Mouse (Mus musculus) heart, embryonic 13.5 days (tissue): ENCODE measurements around the gene Hjurp. TPM values are rescaled to one million over a fixed set of nuclear protein-coding genes. Genes with fewer than 3 reads are reported as not detected.

Source experiments
- ATAC-seq: fragments of 200-750 bp; cut with Nextera tagmentation; 2 replicates; pipeline ENCODE4 v1.8.0; 2017; ENCODE audit warnings: moderate TSS enrichment; ENCODE audit not compliant: insufficient number of reproducible peaks, low FRiP score, low TSS enrichment; ENCODE audit errors: extremely low read depth
- H3K27ac ChIP-seq: fragments of 300-500 bp; sonication (generic); replicated peaks from 2 replicates; pipeline ENCODE4 v1.5.1; 2015; ENCODE audit warnings: moderate library complexity, mild to moderate bottlenecking, inconsistent platforms
- H3K27me3 ChIP-seq: fragments of 300-500 bp; sonication (generic); replicated peaks from 2 replicates; pipeline ENCODE4 v1.6.1; 2015; ENCODE audit warnings: mild to moderate bottlenecking, inconsistent platforms
- H3K36me3 ChIP-seq: fragments of 300-500 bp; sonication (generic); 2 replicates; pipeline ENCODE4 v1.6.1; 2015; ENCODE audit warnings: mild to moderate bottlenecking, inconsistent platforms
- H3K4me1 ChIP-seq: fragments of 300-500 bp; sonication (generic); 2 replicates; pipeline ENCODE4 v1.6.1; 2015; ENCODE audit warnings: inconsistent platforms
- H3K4me2 ChIP-seq: fragments of 300-500 bp; sonication (generic); 2 replicates; pipeline ENCODE4 v1.6.1; 2015; ENCODE audit warnings: inconsistent platforms, mild to moderate bottlenecking, moderate library complexity
- H3K4me3 ChIP-seq: fragments of 300-500 bp; sonication (generic); 2 replicates; pipeline ENCODE4 v1.5.1; 2015; ENCODE audit warnings: moderate library complexity, mild to moderate bottlenecking, inconsistent platforms
- H3K9ac ChIP-seq: fragments of 300-500 bp; sonication (generic); 2 replicates; pipeline ENCODE4 v1.6.1; 2015; ENCODE audit warnings: inconsistent platforms, mild to moderate bottlenecking, moderate library complexity
- H3K9me3 ChIP-seq: fragments of 300-500 bp; sonication (generic); 2 replicates; pipeline ENCODE4 v1.6.1; 2016; ENCODE audit warnings: inconsistent platforms
- WGBS: fragments of 180-500 bp; shearing (Covaris S2); methylation state at CpG from one replicate; pipeline ENCODE4 v1.1.7; 2015; ENCODE audit warnings: mixed read lengths; 5-methylcytosine and 5-hydroxymethylcytosine counted together
- polyA plus RNA-seq: library from polyadenylated mRNA; unstranded; fragments of >200 nt; fragmentation: Nextera tagmentation; extraction: Ambion mirVana; gene quantifications from 2 replicates; pipeline ENCODE4 v1.2.1, GENCODE M21; 2015

Gene Hjurp
- polyA plus RNA-seq, 1 experiment from 2014 or later: 102 TPM

DNA sequence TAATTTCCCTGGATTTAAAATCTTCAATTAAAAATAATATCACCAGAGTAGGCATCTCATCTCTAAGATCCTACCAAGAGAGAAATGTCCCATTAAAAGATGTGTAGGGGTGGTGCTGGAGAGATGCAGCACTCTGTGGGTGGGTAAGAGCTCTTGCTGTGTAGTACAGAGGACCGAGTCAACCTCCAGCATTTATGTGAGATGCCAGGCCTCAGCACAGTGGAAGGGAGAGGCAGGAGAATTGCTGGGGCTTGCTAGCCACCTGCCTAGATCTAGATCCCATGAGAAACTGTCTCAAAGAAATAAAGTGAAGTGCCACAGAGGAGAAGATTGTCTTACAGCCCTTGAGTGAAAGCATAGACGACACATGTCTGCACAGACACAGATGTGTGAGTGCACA, 60.9 kb downstream of the Hjurp start:
- 51% methylated on average over 2 of the region's 2 CpGs for WGBS
- peaks cover 44% of the 10 kb centered on the region for H3K9me3 ChIP-seq

DNA sequence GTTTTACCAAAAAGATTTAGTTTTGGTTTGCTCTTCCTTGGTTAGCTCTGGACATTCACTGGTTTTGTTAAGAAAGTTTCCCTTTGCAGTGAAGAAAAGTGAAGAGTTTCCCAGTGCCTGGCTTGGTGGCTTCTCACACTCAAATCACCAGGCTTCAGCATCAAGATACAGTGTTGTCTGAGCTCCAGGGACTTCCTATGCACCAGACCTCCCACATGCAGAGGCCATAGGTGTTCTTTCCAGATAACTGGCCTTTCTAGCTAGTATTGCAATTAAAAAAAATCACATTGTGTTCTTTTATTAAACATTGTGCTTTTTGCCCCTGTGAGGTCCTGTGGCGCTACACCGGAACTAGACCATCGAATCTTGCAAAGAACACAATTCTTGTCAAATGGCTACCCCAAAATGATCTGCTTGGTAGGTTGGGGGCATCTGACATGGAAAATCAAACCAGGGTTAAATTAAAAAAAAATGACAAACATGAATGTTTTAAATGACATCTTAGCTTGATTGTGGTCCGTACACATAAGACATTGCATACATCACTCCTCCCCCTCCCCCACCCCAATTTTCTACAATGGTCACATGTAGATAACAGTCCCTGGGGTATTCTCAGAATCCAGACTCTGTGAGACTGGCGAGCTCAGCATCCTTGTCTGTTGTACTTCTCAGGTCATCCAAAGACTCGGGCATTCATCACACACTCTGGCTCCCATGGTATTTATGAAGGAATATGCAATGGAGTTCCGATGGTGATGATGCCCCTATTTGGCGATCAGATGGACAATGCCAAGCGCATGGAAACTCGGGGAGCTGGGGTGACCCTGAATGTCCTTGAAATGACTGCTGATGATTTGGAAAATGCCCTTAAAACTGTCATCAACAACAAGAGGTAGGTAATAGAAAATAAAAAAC, 61.7 kb downstream of the Hjurp start:
- ATAC-seq: no peak
- H3K9me3 ChIP-seq: peaks cover 48% of the 10 kb centered on the region

More for the DNA sequence above, 60.9 kb downstream of the Hjurp start:
- no peak overlapping the region for H3K4me2 ChIP-seq
- no peaks in the 10 kb centered on the region for H3K36me3 ChIP-seq
- H3K4me3 ChIP-seq: no peak overlapping the region
- H3K4me1 ChIP-seq: no peaks in the 10 kb centered on the region
- H3K9ac ChIP-seq: no peak overlapping the region
- ATAC-seq: no peak
- H3K27me3 ChIP-seq: no peaks in the 10 kb centered on the region
- no peak overlapping the region for H3K27ac ChIP-seq

DNA sequence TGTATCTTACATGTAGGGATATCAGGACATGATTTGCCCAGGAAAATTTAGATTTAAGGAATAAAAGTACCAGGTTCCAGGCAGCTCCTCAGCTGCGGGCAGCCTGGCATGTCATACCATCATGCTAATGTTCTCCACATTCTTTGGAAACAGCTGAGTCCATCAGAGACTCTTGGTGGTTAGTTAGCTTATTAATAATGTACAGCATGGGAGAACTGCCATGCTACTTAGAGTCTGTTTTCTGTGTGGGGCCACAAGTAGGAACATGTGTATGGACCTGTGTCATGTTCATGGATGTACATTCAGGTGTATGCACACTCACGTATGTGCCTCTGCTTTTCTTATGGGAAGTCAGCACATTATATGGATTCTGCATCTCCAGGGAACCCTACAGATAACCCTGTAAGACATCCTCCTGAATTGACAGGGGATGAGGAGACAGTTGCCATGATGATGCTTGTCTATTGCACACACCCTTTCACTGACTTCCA, 62.9 kb downstream of the Hjurp start:
- Histone ChIP-seq H3K27ac (no peak overlapping the region), H3K9me3 (peaks cover 48% of the 10 kb centered on the region), H3K4me1 (no peaks in the 10 kb centered on the region), H3K9ac (no peak overlapping the region), H3K4me2 (no peak overlapping the region), H3K4me3 (no peak overlapping the region), H3K27me3 (no peaks in the 10 kb centered on the region), H3K36me3 (no peaks in the 10 kb centered on the region)
- 62% methylated on average over 2 of the region's 2 CpGs for WGBS
- ATAC-seq: no peak

More for the DNA sequence above, 61.7 kb downstream of the Hjurp start:
- no peak overlapping the region for H3K4me3 ChIP-seq
- H3K9ac ChIP-seq: no peak overlapping the region
- no peaks in the 10 kb centered on the region for H3K36me3 ChIP-seq
- no peaks in the 10 kb centered on the region for H3K27me3 ChIP-seq
- no peak overlapping the region for H3K27ac ChIP-seq
- WGBS: 62% methylated on average over 10 of the region's 10 CpGs
- H3K4me1 ChIP-seq: no peaks in the 10 kb centered on the region
- H3K4me2 ChIP-seq: no peak overlapping the region

DNA sequence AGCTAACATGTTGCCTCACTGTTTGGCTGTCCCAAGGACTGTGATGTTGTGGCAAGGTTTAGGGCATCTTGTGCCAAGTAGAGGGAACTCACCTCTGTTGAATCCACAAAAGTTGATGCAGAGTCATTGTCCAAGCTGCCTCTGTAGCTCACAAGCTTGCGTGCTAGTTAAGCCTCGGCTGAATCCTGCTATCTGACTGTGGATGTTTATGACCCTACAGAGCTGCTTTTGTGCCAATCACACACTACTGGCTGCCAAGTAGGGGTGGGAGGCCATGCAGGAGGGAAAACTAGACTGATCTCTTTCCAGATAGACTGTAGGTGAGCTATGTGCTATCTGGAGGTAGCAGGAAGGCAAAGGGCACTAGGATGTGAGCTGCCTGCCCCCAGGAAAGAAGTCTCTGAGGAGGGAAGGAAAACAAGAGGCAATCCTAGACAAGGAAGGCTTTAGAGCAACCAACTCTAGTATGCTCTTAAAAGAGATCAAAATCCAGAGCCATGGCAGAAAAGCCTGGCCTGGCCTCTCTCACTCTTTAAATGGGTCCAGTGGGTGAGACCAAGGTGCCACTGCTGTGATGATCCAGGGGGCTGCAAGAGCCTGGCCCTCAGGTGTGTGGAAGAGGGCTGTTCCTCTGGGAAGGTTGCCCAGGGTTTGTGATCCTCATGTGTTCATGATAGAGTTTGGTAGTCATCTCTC, 63.5 kb downstream of the Hjurp start:
- H3K27me3 ChIP-seq: no peaks in the 10 kb centered on the region
- no peak overlapping the region for H3K4me3 ChIP-seq
- no peaks in the 10 kb centered on the region for H3K36me3 ChIP-seq
- H3K4me1 ChIP-seq: no peaks in the 10 kb centered on the region
- ATAC-seq: no peak
- no peak overlapping the region for H3K9ac ChIP-seq
- no peak overlapping the region for H3K4me2 ChIP-seq
- no peak overlapping the region for H3K27ac ChIP-seq
- 66% methylated on average over 2 of the region's 2 CpGs for WGBS
- peaks cover 48% of the 10 kb centered on the region for H3K9me3 ChIP-seq

DNA sequence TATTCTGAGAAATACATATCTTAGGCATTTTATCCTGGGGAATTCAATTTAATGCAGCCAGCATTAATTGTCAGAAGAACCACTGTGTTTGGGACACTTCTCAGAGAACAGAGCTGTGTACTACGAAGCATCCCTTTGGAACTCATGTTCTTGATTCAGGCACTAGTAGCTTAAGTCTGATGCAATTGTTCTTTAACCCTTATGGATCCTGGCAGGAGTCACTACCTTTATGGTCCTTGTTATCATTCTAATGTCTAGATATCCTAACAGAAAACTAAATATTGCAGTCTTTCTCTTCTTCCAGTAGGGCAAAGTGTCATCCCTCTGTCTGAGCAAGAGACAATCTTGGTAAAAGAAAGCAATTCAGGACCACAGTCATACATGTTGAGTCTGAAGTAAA, 64.4 kb downstream of the Hjurp start:
- H3K4me3 ChIP-seq: no peak overlapping the region
- no peak overlapping the region for H3K9ac ChIP-seq
- WGBS: 66% methylated on average over 1 of the region's 1 CpGs
- no peak for ATAC-seq
- H3K4me2 ChIP-seq: no peak overlapping the region
- no peaks in the 10 kb centered on the region for H3K27me3 ChIP-seq
- peaks cover 48% of the 10 kb centered on the region for H3K9me3 ChIP-seq
- no peaks in the 10 kb centered on the region for H3K36me3 ChIP-seq
- H3K4me1 ChIP-seq: no peaks in the 10 kb centered on the region
- no peak overlapping the region for H3K27ac ChIP-seq

Other genes with a start within 250 kb of the Hjurp start
- not detected in 2 replicates for gene Ugt1a10, start 222.2 kb downstream of the Hjurp start, polyA plus RNA-seq
- not detected in 2 replicates for gene Ugt1a9, start 206.8 kb downstream of the Hjurp start, polyA plus RNA-seq
- gene Ugt1a8, start 189.8 kb downstream of the Hjurp start, polyA plus RNA-seq: not detected in 2 replicates
- gene Ugt1a7c, start 182.6 kb downstream of the Hjurp start, polyA plus RNA-seq: 1.0 and 1.7 TPM in 2 replicates
- not detected in 2 replicates for gene Ugt1a6b, start 174.4 kb downstream of the Hjurp start, polyA plus RNA-seq
- gene Ugt1a6a, start 142.8 kb downstream of the Hjurp start, polyA plus RNA-seq: 0.19 and 0.20 TPM in 2 replicates
- not detected in 2 replicates for gene Ugt1a5, start 111.6 kb downstream of the Hjurp start, polyA plus RNA-seq
- not detected in 2 replicates for gene Ugt1a2, start 77.0 kb downstream of the Hjurp start, polyA plus RNA-seq
- 5.3 and 5.8 TPM in 2 replicates for gene Dnajb3, start 71.9 kb downstream of the Hjurp start, polyA plus RNA-seq
- gene Ugt1a1, start 65.7 kb downstream of the Hjurp start, polyA plus RNA-seq: not detected in 2 replicates
- gene Mroh2a, start 50.6 kb downstream of the Hjurp start, polyA plus RNA-seq: 0.33 and 0.50 TPM in 2 replicates
- gene Trpm8, start within 50 bp of the Hjurp start, polyA plus RNA-seq: 0.03 and 0.04 TPM in 2 replicates
- 0.79 and 4.4 TPM in 2 replicates for gene Spp2, start 129.3 kb upstream of the Hjurp start, polyA plus RNA-seq
- gene Glrp1, start 232.4 kb upstream of the Hjurp start, polyA plus RNA-seq: 0.19 and 0.24 TPM in 2 replicates